Mouse (Mus musculus) embryonic fibroblast, embryonic 13.5 days (primary cell): ENCODE measurements around the gene Noct.

ENCODE experiments used
- CTCF ChIP-seq: IDR thresholded peaks from 2 replicates; pipeline ENCODE4 v1.5.1; 2011; ENCODE audit warnings: mild to moderate bottlenecking, control low read depth, low read length, moderate library complexity, borderline replicate concordance; ENCODE audit not compliant: insufficient read depth
- POLR2A ChIP-seq: IDR thresholded peaks from 2 replicates; pipeline ENCODE4 v1.6.1; 2011; ENCODE audit warnings: low read depth, mild to moderate bottlenecking, control low read depth, low read length, moderate library complexity

DNA sequence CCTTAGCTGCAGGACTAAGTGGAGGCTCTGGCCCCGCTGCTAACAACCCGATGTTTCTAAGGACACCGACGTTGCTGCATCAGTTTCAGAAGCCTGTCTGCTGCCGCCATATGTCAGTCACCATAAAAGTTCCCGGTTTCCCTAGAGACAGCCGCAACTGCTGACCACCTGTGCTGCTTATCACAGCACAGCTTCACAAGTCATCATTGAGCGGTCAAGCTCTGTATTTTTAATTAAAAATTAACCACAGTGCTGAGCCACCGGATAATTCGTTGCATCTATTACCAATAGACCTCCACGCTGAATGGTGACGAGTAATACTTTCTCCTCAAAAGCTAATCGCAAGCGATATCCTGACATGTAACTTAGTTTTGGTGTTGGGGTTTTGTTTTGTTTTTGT, 19.4 kb upstream of the Noct start:
- no peak for TF ChIP-seq CTCF
- TF ChIP-seq POLR2A: no peak
